Mouse (Mus musculus) midbrain, postnatal 0 days (tissue): ENCODE data around the gene Smurf1. TPM values are rescaled to one million over a fixed set of nuclear protein-coding genes. Genes with fewer than 3 reads are reported as not detected.
A peak's percentile ranks its signal among the peaks of the same experiment; 100 is the strongest.

ENCODE experiments used
- ATAC-seq: fragments of 200-750 bp; cut with Nextera tagmentation; 2 replicates; pipeline ENCODE4 v1.8.0; 2017; ENCODE audit warnings: moderate number of reproducible peaks, mild to moderate bottlenecking, moderate TSS enrichment, moderate library complexity; ENCODE audit not compliant: low FRiP score
- DNase-seq: peaks from one replicate; pipeline ENCODE4 v3.0.0-alpha.2; 2015; ENCODE audit warnings: low spot score
- H3K27ac ChIP-seq: fragments of 300-500 bp; sonication (generic); 2 replicates; pipeline ENCODE4 v1.5.1; 2014; ENCODE audit warnings: low read depth, mild to moderate bottlenecking, low read length, mixed read lengths
- H3K27me3 ChIP-seq: fragments of 300-500 bp; sonication (generic); 2 replicates; pipeline ENCODE4 v1.6.1; 2014; ENCODE audit warnings: low read length, control low read depth, mixed read lengths; ENCODE audit not compliant: insufficient read depth
- H3K36me3 ChIP-seq: fragments of 300-500 bp; sonication (generic); 2 replicates; pipeline ENCODE4 v1.6.1; 2014; ENCODE audit warnings: low read length, control low read depth, mixed read lengths; ENCODE audit not compliant: insufficient read depth
- H3K4me1 ChIP-seq: fragments of 300-500 bp; sonication (generic); 2 replicates; pipeline ENCODE4 v1.6.1; 2014; ENCODE audit warnings: mild to moderate bottlenecking, control low read depth, antibody characterized with exemption, low read length, mixed read lengths; ENCODE audit not compliant: insufficient read depth
- H3K4me2 ChIP-seq: fragments of 300-500 bp; sonication (generic); 2 replicates; pipeline ENCODE4 v1.6.1; 2014; ENCODE audit warnings: low read depth, mild to moderate bottlenecking, low read length, mixed read lengths; ENCODE audit not compliant: poor library complexity, severe bottlenecking
- H3K4me3 ChIP-seq: fragments of 300-500 bp; sonication (generic); 2 replicates; pipeline ENCODE4 v1.5.1; 2014; ENCODE audit warnings: low read depth, mild to moderate bottlenecking, low read length, moderate library complexity
- H3K9ac ChIP-seq: fragments of 300-500 bp; sonication (generic); replicated peaks from 2 replicates; pipeline ENCODE4 v1.6.1; 2014; ENCODE audit warnings: mild to moderate bottlenecking, low read length, moderate library complexity, mixed read lengths; ENCODE audit not compliant: poor library complexity, severe bottlenecking
- H3K9me3 ChIP-seq: fragments of 300-500 bp; sonication (generic); 2 replicates; pipeline ENCODE4 v1.6.1; 2016; ENCODE audit warnings: low read length, control low read depth
- CTCF ChIP-seq: IDR thresholded peaks from 2 replicates; pipeline ENCODE4 v1.5.1; 2016; ENCODE audit warnings: antibody characterized with exemption, mild to moderate bottlenecking
- WGBS: fragments of 180-500 bp; shearing (Covaris S2); extraction: QIAGEN DNeasy Blood & Tissue Kit; methylation state at CpG from one replicate; pipeline ENCODE4 v1.1.7; 2014; 5-methylcytosine and 5-hydroxymethylcytosine counted together
- polyA plus RNA-seq: library from polyadenylated mRNA; unstranded; fragments of >200 nt; fragmentation: Nextera tagmentation; extraction: Ambion mirVana; gene quantifications from 2 replicates; pipeline ENCODE4 v1.2.1, GENCODE M21; 2015
- total RNA-seq: library from RNA; depleted of rRNA; stranded (reverse); fragments of >200 nt; gene quantifications from 2 replicates; pipeline ENCODE4 v1.2.3, GENCODE M21; 2014

Gene Smurf1
- total and polyA plus RNA-seq, 2 experiments from 2014 or later, result 28.0 to 63.0 TPM

GRCm38 (mm10) chr5:144912519-144913310, 52.9 kb downstream of the Smurf1 start:
- H3K9me3 ChIP-seq, result no peaks in the 10 kb centered on the region
- no peak overlapping the region for H3K4me2 ChIP-seq
- no peaks in the 10 kb centered on the region for H3K27me3 ChIP-seq
- ATAC-seq (no peak), DNase-seq (no peak)
- peak; percentile 29; the same call in 1 of the 2 replicates for TF ChIP-seq CTCF
- no peaks in the 10 kb centered on the region for H3K36me3 ChIP-seq
- H3K4me1 ChIP-seq, result no peaks in the 10 kb centered on the region
- no peak overlapping the region for H3K27ac ChIP-seq
- WGBS, result 47% methylated on average over 7 of the region's 7 CpGs
- no peak overlapping the region for H3K9ac ChIP-seq
- H3K4me3 ChIP-seq, result no peak overlapping the region

DNA sequence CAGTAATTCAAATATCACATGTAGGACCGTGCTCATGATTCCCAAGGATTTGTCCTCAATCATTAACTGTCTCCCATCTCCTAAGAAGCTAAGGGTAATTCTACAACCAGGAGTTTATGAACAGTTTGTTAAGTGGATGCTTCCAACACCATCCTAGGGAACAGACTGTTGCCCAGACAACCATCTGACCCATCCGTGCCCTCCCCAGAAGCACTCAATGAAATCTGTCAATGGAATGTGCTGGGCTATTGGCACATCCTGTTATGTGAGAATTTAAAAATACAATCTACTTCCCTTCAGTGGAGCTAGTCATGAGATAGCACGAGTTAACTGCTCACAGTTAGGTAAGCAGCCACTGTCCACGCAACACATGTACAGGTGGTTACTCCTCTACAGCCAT, 56.1 kb downstream of the Smurf1 start:
- DNase-seq (no peak), ATAC-seq (no peak)
- no peaks in the 10 kb centered on the region for H3K9me3 ChIP-seq
- H3K4me3 ChIP-seq, result no peak overlapping the region
- no peak overlapping the region for H3K27ac ChIP-seq
- no peaks in the 10 kb centered on the region for H3K4me1 ChIP-seq
- 78% methylated on average over 4 of the region's 4 CpGs for WGBS
- H3K4me2 ChIP-seq, result no peak overlapping the region
- H3K9ac ChIP-seq, result no peak overlapping the region
- TF ChIP-seq CTCF, result no peak
- H3K36me3 ChIP-seq, result no peaks in the 10 kb centered on the region
- no peaks in the 10 kb centered on the region for H3K27me3 ChIP-seq

- no peak overlapping the region for H3K9ac ChIP-seq
- H3K36me3 ChIP-seq, result no peaks in the 10 kb centered on the region
- no peaks in the 10 kb centered on the region for H3K4me1 ChIP-seq
- H3K27me3 ChIP-seq, result no peaks in the 10 kb centered on the region
- no peak for DNase-seq
- 68% methylated on average over 2 of the region's 2 CpGs for WGBS
- TF ChIP-seq CTCF, result peak; percentile 53
- H3K27ac ChIP-seq, result no peak overlapping the region
- H3K4me2 ChIP-seq, result no peak overlapping the region
- H3K9me3 ChIP-seq, result no peaks in the 10 kb centered on the region
- H3K4me3 ChIP-seq, result no peak overlapping the region
- no peak for ATAC-seq
Observed at GRCm38 (mm10) chr5:144907591-144907990, 58.1 kb downstream of the Smurf1 start.

DNA sequence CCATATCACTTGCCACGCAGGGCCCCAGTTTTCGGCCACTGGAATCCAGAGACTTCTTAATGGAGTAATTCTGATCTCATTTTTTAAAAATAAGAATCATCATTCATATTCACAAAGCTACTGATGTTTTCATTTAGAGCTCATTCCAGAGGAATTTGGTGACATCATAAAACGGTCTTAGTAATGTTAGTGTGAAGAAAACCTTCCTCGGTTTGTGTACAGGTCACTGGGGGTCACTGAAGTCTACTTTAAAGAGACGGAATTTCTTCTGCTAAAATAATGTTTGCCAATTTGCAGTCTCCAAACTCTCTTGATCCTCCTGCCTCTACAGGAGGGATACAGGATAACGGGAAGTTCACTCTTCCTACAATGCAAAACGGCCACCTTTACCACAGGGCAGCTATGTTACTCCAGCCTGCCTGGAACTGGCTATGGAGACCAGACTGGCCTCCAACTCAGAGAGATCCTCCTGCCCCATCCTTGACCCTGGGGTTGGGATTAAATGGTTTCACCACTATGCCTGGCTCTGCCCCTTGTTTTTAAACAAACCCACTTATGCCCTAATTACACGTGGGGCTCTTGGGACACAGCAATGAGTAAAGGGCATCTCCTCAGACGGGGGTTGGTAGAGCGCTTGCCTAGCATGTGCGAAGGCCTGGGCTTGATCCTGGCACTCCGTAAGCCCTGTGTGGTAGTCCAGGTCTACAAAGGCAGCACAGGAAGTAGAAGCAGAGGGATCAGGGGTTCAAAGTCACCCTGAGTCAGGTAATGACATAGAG, 61.1 kb downstream of the Smurf1 start:
- Histone ChIP-seq H3K27ac (no peak overlapping the region), H3K4me1 (no peaks in the 10 kb centered on the region), H3K27me3 (no peaks in the 10 kb centered on the region), H3K4me3 (no peak overlapping the region), H3K9me3 (no peaks in the 10 kb centered on the region), H3K36me3 (peaks cover 13% of the 10 kb centered on the region), H3K4me2 (no peak overlapping the region), H3K9ac (no peak overlapping the region)
- TF ChIP-seq CTCF, result no peak
- DNase-seq (no peak), ATAC-seq (no peak)
- WGBS, result 87% methylated on average over 12 of the region's 12 CpGs

DNA sequence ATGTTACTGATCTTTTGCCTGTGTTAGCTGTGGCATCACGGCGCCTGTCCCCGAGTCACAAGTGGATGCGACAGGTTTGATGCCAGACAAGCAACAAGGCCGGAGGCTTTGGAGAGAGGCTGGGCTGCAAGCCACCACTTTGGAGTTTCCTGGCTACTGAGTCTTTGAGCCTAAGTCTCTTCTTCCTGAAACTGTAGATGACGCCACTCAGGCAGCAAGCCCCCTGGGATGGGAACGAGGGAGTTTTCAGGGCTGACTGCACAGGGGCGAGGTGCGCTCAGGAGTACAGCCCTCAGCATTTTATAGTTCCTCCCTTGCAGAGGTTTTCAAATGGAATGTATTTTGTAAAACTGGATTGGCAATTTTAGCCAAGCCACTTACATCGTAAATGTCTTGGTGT, 63.9 kb downstream of the Smurf1 start:
- 59% methylated on average over 10 of the region's 10 CpGs for WGBS
- H3K4me1 ChIP-seq, result no peaks in the 10 kb centered on the region
- H3K9ac ChIP-seq, result no peak overlapping the region
- peaks cover 32% of the 10 kb centered on the region for H3K36me3 ChIP-seq
- DNase-seq, result no peak
- H3K27me3 ChIP-seq, result no peaks in the 10 kb centered on the region
- TF ChIP-seq CTCF, result no peak
- ATAC-seq, result no peak
- no peak overlapping the region for H3K4me3 ChIP-seq
- no peaks in the 10 kb centered on the region for H3K9me3 ChIP-seq
- H3K4me2 ChIP-seq, result no peak overlapping the region
- H3K27ac ChIP-seq, result no peak overlapping the region

DNA sequence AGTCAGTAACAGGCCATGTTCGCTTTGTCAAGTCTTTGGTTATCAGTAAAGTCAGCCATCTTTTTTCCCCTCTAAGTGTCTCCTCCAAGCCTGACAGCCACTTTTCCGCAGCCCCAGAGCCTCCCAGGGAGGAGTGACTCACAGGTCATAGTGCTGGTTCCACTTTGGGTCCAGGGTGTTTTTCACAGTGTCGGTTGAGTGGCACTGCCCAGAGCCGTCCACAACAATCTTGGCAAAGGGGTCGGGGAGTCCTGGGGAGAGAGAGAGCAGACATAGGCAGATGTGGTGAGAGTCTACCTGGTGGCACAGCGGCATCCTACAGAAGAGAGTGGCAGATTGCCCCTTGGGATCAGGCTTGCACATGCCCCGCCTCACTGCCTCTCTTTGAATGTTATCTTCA, 64.6 kb downstream of the Smurf1 start:
- 82% methylated on average over 7 of the region's 7 CpGs for WGBS

More for the DNA sequence above, 64.6 kb downstream of the Smurf1 start:
- H3K27me3 ChIP-seq, result no peaks in the 10 kb centered on the region
- H3K27ac ChIP-seq, result no peak overlapping the region
- H3K36me3 ChIP-seq, result peaks cover 40% of the 10 kb centered on the region
- TF ChIP-seq CTCF, result no peak
- ATAC-seq (no peak), DNase-seq (no peak)
- H3K9ac ChIP-seq, result no peak overlapping the region
- H3K4me1 ChIP-seq, result no peaks in the 10 kb centered on the region
- H3K9me3 ChIP-seq, result no peaks in the 10 kb centered on the region
- H3K4me2 ChIP-seq, result no peak overlapping the region
- H3K4me3 ChIP-seq, result no peak overlapping the region
